Mouse (Mus musculus): ENCODE measurements around the gene Cd5l. TPM values are rescaled to one million over a fixed set of nuclear protein-coding genes. Genes with fewer than 3 reads are reported as not detected.

Cd5l gene
- 0.05 and 0.10 TPM in 2 replicates for polyA plus RNA-seq (2012; rRNA removed)

GRCm38 (mm10) chr3:87357581-87357980, at the start of gene Cd5l:
TSS of gene Cd5l (plus strand) at chr3:87357881.

GRCm38 (mm10) chr3:87376195-87377165, 18.8 kb downstream of the Cd5l start, which contains the start of gene Fcrl1:
TSS of gene Fcrl1 (plus strand) at chr3:87376387.

Other genes with a start within 250 kb of the Cd5l start
- gene Kirrel, start 183.1 kb upstream of the Cd5l start, polyA plus RNA-seq (2012; rRNA removed) = 6.2 and 6.5 TPM in 2 replicates
- gene Fcrls, start 94.1 kb upstream of the Cd5l start, polyA plus RNA-seq (2012; rRNA removed) = 3.5 and 4.7 TPM in 2 replicates
- 1.0 and 1.3 TPM in 2 replicates for gene Fcrl1, start 18.5 kb downstream of the Cd5l start, polyA plus RNA-seq (2012; rRNA removed)
- gene Fcrl5, start 77.9 kb downstream of the Cd5l start, polyA plus RNA-seq (2012; rRNA removed) = 0.08 TPM in 1 of 2 replicates, not detected in the other
- 18.5 and 21.3 TPM in 2 replicates for gene Etv3, start 167.5 kb downstream of the Cd5l start, polyA plus RNA-seq (2012; rRNA removed)

Data from colon, adult 2 months (tissue).